Mouse (Mus musculus): ENCODE data around the gene A730071L15Rik.

The A730071L15Rik gene

GRCm38 (mm10) chr11:6180811-6181399, 18.9 kb upstream of the A730071L15Rik start:
- DNase-seq (ENCODE audit: low read depth in 1 of 2, low spot score in 2 of 2), result no peak

GRCm38 (mm10) chr11:6183246-6183645, 16.6 kb upstream of the A730071L15Rik start:
- DNase-seq (ENCODE audit: low read depth in 1 of 2, low spot score in 2 of 2), result no peak

DNA sequence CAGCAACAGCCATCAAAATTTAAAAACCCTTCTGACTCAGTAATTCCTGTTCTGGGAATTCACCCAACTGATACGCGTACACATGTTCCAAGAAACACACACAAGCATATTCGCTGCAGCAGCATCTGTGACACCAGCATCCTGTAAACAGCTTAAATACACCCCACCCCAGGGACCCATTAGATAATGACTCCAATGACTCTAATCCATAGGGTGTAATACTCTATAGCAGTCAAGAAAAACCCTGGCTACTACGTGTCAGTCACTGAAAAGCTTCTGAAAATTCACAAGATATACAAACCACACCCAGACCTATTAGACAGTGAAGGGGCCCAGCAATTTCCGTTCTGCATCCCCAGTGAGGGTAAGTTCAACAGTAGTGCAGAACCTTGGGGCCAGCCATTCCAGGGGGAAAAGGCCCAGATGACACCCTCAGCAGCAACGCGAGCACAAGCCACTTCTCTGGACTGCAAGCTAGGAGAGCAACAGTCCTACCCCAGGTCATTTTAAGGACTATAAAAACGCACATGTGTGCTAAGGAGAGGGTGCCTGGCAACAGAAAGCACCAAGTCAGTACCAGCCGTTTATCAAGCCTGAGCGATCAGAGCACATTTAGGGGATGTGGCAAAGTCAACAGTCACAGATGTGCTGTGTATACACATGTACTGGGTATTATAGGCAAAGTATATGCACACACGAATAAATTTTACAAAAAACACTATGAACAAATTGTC, 15.5 kb upstream of the A730071L15Rik start:
- DNase-seq (ENCODE audit: low read depth in 1 of 2, low spot score in 2 of 2), result no peak

- DNase-seq (ENCODE audit: low read depth in 1 of 2, low spot score in 2 of 2), result no peak
Measured at GRCm38 (mm10) chr11:6187399-6187798, 12.4 kb upstream of the A730071L15Rik start.

DNA sequence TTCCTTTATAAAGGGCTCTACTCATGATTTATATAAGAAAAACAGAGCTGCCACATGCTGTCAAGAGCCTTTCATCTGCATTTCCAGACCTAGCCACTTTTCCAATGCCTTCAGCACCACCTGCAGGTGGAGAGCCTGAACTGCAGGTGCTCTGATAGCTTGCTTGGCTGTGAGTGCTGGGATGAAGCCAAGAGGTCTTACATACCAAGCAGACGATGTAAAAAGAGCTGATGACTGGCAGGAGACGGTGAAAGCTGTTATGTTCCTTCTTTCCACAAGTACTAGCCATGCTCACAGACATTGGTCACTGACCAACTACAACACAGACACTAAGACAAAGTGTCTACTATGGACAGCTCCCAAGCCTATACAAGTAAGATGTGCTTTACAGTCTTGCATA, 12.0 kb upstream of the A730071L15Rik start:
- DNase-seq (ENCODE audit: low read depth in 1 of 2, low spot score in 2 of 2), result peak; percentile 27 to 53

DNA sequence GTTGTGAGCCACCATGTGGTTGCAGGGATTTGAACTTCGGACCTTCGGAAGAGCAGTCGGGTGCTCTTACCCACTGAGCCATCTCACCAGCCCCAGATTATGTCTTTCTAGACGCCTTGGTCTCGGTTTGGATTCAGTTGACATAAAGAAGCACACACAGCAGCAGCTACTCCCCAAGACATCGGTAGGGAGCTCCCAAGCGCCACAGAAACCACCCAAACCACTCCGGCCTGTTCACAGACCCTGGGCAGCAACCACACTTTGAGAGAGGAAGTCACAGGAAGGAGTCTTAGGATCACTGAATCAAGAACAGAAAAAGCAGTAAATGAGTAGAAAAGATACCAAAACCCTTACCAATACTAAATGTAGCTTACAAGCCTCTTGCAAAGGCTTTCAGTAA, 3.0 kb upstream of the A730071L15Rik start:
- no peak for DNase-seq (ENCODE audit: low read depth in 1 of 2, low spot score in 2 of 2)

GRCm38 (mm10) chr11:6198449-6198848, 1.4 kb upstream of the A730071L15Rik start:
- DNase-seq (ENCODE audit: low read depth in 1 of 2, low spot score in 2 of 2), result no peak

DNA sequence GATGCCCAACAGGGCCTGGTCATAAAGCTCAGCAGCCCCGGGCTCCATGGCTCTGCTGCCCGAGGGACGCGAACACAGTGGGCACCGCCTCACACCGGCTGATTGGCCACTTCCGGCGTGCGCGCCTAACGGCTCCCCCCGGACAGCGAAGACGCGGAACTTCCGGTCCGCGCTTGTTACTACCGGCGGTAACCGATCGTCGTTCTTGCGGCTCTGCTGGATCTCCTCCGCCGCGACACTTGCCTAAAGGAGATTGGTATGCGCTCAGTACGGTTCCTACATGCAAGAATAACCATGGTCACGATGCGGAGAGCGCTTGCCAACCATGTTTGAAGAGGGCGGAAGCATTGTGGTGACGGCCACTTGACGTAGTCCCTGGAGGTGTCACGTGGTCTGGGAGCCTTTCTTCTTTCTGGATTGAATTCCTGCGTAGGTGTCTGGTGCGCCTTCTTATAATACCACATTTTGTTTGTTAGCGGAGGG, 299 bp downstream of the A730071L15Rik start, which contains the start of gene Nudcd3:
Nudcd3 (minus strand) TSS at position 329 of the 483 bp plus-strand sequence.
- DNase-seq (ENCODE audit: low read depth in 1 of 2, low spot score in 2 of 2), result peak; percentile 66 to 84

GRCm38 (mm10) chr11:6200570-6200969, 741 bp downstream of the A730071L15Rik start:
- DNase-seq (ENCODE audit: low read depth in 1 of 2, low spot score in 2 of 2), result no peak

DNA sequence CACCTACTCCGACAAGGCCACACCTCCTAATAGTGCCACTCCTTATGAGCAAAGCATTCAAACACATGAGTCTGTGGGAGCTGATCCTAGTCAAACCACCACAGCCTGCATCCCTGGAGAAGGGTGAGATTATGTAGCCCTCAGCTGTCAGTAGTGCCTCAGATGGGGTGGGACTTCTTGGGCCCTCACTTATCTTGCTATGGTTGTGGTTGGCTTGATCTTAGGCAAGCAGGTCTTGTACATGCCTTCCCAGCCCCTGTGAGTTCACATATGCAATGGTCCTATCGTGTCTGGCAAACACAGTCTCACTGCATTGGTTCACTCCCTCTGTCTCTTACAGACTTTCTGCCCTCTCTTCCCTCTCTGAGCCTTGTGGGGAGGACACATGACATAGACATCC, 7.3 kb downstream of the A730071L15Rik start:
- no peak for DNase-seq (ENCODE audit: low read depth in 1 of 2, low spot score in 2 of 2)

DNA sequence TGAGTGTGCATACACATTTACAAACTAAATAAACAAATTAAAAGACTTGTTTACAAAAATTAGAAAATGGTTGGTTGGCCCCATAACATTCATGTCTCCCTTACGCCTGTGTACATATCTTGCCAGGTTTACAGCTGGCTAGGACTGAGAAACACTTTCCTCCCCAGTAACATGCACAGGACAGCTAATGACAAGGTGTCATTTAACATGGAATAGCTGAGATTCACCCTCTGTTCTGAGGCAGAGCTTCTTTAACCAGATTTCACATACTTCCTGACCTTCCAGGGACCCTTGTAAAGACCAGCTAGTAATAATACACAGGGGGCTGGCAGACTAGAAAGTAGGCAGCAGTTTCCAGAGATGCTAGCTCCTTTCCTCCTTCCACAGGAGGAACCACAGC, 8.3 kb downstream of the A730071L15Rik start:
- DNase-seq (ENCODE audit: low read depth in 1 of 2, low spot score in 2 of 2), result no peak

DNA sequence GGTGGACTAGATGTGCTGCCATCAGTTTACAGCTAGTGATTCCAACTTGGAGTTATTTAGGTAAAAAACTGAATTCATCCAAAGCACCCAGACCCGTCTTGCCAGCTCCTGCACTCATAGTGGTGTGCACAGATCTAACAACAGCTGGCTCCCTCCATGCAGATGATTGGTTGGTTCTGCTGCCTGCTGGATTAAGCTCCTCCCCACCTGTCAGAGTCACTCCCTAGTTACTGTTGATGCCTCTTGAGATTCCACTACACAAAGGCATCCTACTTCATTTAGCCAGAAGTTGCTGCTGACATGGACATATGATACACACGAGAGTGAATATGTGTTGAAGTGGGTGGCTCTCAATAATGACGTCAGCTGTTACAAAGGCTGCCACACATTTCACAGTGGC, 17.0 kb downstream of the A730071L15Rik start:
- no peak for DNase-seq (ENCODE audit: low read depth in 1 of 2, low spot score in 2 of 2)

DNA sequence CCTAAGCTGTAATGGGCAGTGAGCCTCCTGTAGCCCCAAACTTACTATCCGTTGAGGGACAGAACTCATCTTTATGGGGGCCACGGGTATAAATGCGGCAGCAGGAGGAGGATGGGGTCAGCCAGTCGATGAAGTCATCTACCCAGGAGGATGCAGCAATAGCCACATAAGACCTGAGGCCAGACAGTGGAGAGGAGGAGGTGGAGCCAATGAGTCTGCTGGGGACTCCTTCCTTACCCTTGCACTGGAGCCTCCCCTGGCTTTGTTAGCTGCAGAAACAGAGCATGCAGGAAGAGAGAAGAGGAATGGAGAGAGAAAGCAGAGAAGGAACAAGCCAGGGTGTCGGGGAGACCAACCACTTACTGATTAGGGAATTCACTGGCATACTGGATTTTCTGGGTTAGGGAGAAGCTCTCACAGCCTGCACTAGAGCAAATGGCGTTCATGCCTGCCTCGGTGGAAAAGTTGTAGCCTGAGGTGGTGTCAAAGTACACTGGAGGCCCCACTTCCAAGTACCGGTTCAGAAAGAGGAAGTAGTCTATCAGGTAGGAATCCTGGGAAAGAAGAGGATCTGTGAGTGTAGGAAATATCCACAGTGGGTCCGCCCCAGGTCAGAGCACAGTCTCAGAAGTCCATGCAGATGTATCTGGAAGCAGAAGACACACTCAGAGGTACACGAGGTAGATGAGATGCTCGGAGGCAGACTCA, 18.5 kb downstream of the A730071L15Rik start:
- no peak for DNase-seq (ENCODE audit: low read depth in 1 of 2, low spot score in 2 of 2)

DNA sequence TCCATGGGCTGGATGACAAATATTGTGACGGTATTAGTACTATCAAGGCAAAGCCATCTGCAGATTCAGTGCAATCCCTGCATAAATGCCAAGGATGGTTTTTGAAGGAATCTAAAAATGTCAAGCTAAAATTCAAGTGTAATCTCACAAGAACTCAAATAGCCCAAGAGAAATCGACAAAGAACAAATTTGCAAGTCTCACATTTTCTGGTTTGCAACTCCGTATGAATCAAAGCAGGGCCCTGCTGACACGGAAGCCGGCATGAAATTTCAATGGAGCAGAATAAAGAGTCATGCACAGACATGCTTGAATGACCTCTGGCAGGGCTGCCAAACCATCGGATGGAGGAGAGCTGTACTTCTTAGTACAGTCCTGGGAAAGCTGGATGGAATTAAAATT, 20.1 kb downstream of the A730071L15Rik start:
- no peak for DNase-seq (ENCODE audit: low read depth in 1 of 2, low spot score in 2 of 2)

GRCm38 (mm10) chr11:6222187-6222586, 22.4 kb downstream of the A730071L15Rik start:
- DNase-seq (ENCODE audit: low read depth in 1 of 2, low spot score in 2 of 2), result no peak

DNA sequence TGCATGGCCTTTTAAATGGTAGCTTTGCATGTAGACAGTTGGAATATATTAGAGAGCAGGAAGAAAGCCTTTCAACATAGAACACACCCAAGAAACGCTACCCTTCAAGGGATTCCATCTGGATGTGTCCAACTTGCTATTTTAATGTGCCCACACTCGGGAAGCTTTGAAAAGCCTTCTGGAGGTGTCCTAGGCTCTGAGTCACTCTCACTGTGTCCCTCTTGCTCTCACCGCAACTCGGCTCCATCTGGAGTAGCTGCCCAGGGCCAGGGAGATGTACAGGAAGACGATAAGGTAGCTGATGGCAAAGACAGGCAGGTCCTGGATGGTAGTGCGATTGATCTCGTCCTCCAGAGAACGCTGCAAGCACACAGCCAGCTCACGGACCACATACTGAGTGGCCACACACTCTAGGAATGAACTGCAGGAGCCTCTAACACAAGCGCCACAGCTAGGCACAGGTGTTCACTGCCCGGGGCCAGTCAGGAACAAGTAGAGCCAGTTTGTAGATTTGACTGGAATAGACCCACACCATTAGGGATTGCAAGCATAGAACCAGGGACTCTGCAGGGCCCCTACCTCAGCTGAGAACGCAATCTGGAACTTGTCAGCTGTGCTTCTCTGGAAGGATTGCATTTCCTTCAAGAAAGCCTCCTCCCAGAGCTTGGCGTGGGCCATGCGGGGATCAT, 24.9 kb downstream of the A730071L15Rik start:
- DNase-seq (ENCODE audit: low read depth in 1 of 2, low spot score in 2 of 2), result no peak

- DNase-seq (ENCODE audit: low read depth in 1 of 2, low spot score in 2 of 2), result no peak
Measured at GRCm38 (mm10) chr11:6230012-6230411, 30.2 kb downstream of the A730071L15Rik start, which contains the start of gene Npc1l1. Gene Npc1l1 (minus strand): TSS chr11:6230143.

- DNase-seq (ENCODE audit: low read depth in 1 of 2, low spot score in 2 of 2), result no peak
Measured at GRCm38 (mm10) chr11:6233025-6233424, 33.2 kb downstream of the A730071L15Rik start.

DNA sequence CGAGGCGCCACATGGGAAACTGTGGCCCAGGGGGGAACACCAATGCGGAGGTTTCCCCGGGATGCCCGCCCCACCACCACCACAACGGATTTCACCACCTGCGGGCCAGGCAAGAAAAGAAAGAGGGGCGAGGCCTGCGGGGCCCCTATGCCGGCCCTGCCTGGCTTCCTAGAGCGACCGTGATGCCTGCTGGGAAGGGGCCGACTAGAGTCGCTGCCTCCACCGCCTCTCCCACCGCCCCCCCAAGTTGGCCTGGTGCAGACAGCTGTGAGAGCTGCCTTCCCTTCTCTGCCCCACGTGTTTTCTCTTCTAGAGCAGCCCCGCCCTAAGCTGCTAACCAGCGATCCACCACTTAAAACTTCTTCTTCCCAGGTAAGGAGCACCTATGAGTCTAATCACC, 44.9 kb downstream of the A730071L15Rik start:
- DNase-seq (ENCODE audit: low read depth in 1 of 2, low spot score in 2 of 2), result no peak

All from monocyte, adult 2 months (primary cell).